Comparison of ENCODE assay signal across 11 mouse cellular contexts in genomic region chr19:53324866-53325265, GRCm38 (mm10). TPM values are rescaled to one million over a fixed set of nuclear protein-coding genes. Genes with fewer than 3 reads are reported as not detected.
A peak's percentile ranks its signal among the peaks of the same experiment; 100 is the strongest.
DNase-seq lines count a peak whose midpoint lies in the region; ATAC-seq and TF ChIP-seq lines count a peak whose summit lies in the region.
"Had no signal": no experiment of that assay in that cellular context is flagged by ENCODE, and none has a peak within 500 bp of the region (broad histone marks: within the 10 kb centered on the region; RNA-seq: fewer than 3 reads in every experiment).

No protein-coding gene starts in this region.

- ATAC-seq in forebrain, embryonic 11.5 days (replicated peaks; ENCODE audit: low FRiP score), result no peak
- ATAC-seq in kidney, postnatal 0 days (replicated peaks; ENCODE audit: low FRiP score, low read depth), result no peak
- ATAC-seq in liver, embryonic 13.5 days (ENCODE audit: low read depth), result no peak
- ATAC-seq: activated CD4-positive, CD25-positive, alpha-beta regulatory T cell, adult 4 months had no signal

- 67% methylated on average over 6 of the region's 6 CpGs for WGBS in forebrain, embryonic 10.5 days
- WGBS in forebrain, embryonic 11.5 days, result 61% methylated on average over 6 of the region's 6 CpGs
- WGBS in kidney, postnatal 0 days, result 54% methylated on average over 6 of the region's 6 CpGs
- WGBS in embryonic facial prominence, embryonic 10.5 days, result 61% methylated on average over 6 of the region's 6 CpGs
- WGBS in liver, embryonic 13.5 days (ENCODE audit: insufficient replicate concordance), result 65% methylated on average over 6 of the region's 6 CpGs

- H3K9ac ChIP-seq in forebrain, embryonic 11.5 days (ENCODE audit: low read length), result no peak overlapping the region
- H3K9ac ChIP-seq in kidney, postnatal 0 days (ENCODE audit: low read depth, low read length), result 0 out of 2 replicates have a peak overlapping the region, but pooled peaks have one; percentile 59
- H3K9ac ChIP-seq in liver, embryonic 13.5 days, result peak overlapping the region; percentile 87

- TF ChIP-seq CTCF in kidney, postnatal 0 days (IDR thresholded peaks at IDR 0.05; ENCODE audit: low read depth), result no peak

- H3K36me3 ChIP-seq in forebrain, embryonic 10.5 days (replicated peaks), result no peaks in the 10 kb centered on the region
- H3K36me3 ChIP-seq in forebrain, embryonic 11.5 days (ENCODE audit: control insufficient read depth, insufficient read depth, low read length), result no peaks in the 10 kb centered on the region
- H3K36me3 ChIP-seq in kidney, postnatal 0 days (ENCODE audit: insufficient read depth, low read length), result no peaks in the 10 kb centered on the region
- H3K36me3 ChIP-seq in embryonic facial prominence, embryonic 10.5 days (replicated peaks), result no peaks in the 10 kb centered on the region
- no peaks in the 10 kb centered on the region for H3K36me3 ChIP-seq in liver, embryonic 13.5 days

- H3K27ac ChIP-seq in forebrain, embryonic 10.5 days, result peak overlapping the region; percentile 78; the same call in 1 of the 2 replicates
- no peak overlapping the region for H3K27ac ChIP-seq in forebrain, embryonic 11.5 days (ENCODE audit: low read depth, low read length)
- no peak overlapping the region for H3K27ac ChIP-seq in kidney, postnatal 0 days
- no peak overlapping the region; the same call in 1 of the 2 replicates for H3K27ac ChIP-seq in embryonic facial prominence, embryonic 10.5 days (replicated peaks)
- peak overlapping the region; percentile 98 for H3K27ac ChIP-seq in liver, embryonic 13.5 days

- H3K9me3 ChIP-seq in forebrain, embryonic 10.5 days, result no peaks in the 10 kb centered on the region
- H3K9me3 ChIP-seq in forebrain, embryonic 11.5 days (ENCODE audit: control insufficient read depth, low read length), result no peaks in the 10 kb centered on the region
- H3K9me3 ChIP-seq in kidney, postnatal 0 days (replicated peaks; ENCODE audit: low read length), result no peaks in the 10 kb centered on the region
- H3K9me3 ChIP-seq in embryonic facial prominence, embryonic 10.5 days, result no peaks in the 10 kb centered on the region
- H3K9me3 ChIP-seq in liver, embryonic 13.5 days (replicated peaks), result no peaks in the 10 kb centered on the region

- intact Hi-C loops in left cerebral cortex, postnatal 14 days (cut with DNase I), result no loop called here

- H3K4me2 ChIP-seq in forebrain, embryonic 11.5 days (ENCODE audit: low read depth, low read length, severe bottlenecking), result no peak overlapping the region
- H3K4me2 ChIP-seq in kidney, postnatal 0 days (ENCODE audit: low read length), result peak overlapping the region; percentile 66; the same call in 1 of the 2 replicates
- peak overlapping the region; percentile 83 for H3K4me2 ChIP-seq in liver, embryonic 13.5 days

- peaks cover 41% of the 10 kb centered on the region for H3K4me1 ChIP-seq in forebrain, embryonic 10.5 days
- H3K4me1 ChIP-seq in forebrain, embryonic 11.5 days (replicated peaks; ENCODE audit: control insufficient read depth, insufficient read depth, low read length), result peaks cover 11% of the 10 kb centered on the region; the same call in 1 of the 2 replicates
- peaks cover 11% of the 10 kb centered on the region for H3K4me1 ChIP-seq in kidney, postnatal 0 days (replicated peaks; ENCODE audit: insufficient read depth, low read length)
- H3K4me1 ChIP-seq in embryonic facial prominence, embryonic 10.5 days, result peaks cover 49% of the 10 kb centered on the region
- peaks cover 83% of the 10 kb centered on the region for H3K4me1 ChIP-seq in liver, embryonic 13.5 days (replicated peaks)

- no peaks in the 10 kb centered on the region for H3K27me3 ChIP-seq in forebrain, embryonic 10.5 days (ENCODE audit: poor library complexity, severe bottlenecking)
- no peaks in the 10 kb centered on the region for H3K27me3 ChIP-seq in forebrain, embryonic 11.5 days (ENCODE audit: control insufficient read depth, insufficient read depth, low read length)
- no peaks in the 10 kb centered on the region for H3K27me3 ChIP-seq in kidney, postnatal 0 days (ENCODE audit: insufficient read depth, low read length)
- H3K27me3 ChIP-seq in embryonic facial prominence, embryonic 10.5 days (replicated peaks; ENCODE audit: low read depth, poor library complexity, severe bottlenecking), result no peaks in the 10 kb centered on the region
- H3K27me3 ChIP-seq in liver, embryonic 13.5 days, result no peaks in the 10 kb centered on the region

- peak overlapping the region; percentile 48; the same call in 1 of the 2 replicates for H3K4me3 ChIP-seq in forebrain, embryonic 10.5 days
- H3K4me3 ChIP-seq in forebrain, embryonic 11.5 days (ENCODE audit: low read depth, low read length), result no peak overlapping the region
- no peak overlapping the region for H3K4me3 ChIP-seq in kidney, postnatal 0 days (replicated peaks; ENCODE audit: low read depth, low read length)
- 0 out of 2 replicates have a peak overlapping the region, but pooled peaks have one; percentile 46 for H3K4me3 ChIP-seq in embryonic facial prominence, embryonic 10.5 days
- peak overlapping the region; percentile 61 for H3K4me3 ChIP-seq in liver, embryonic 13.5 days (replicated peaks)

- DNase-seq in forebrain, embryonic 10.5 days (ENCODE audit: extremely low spot score, low spot score), result no peak
- no peak for DNase-seq in forebrain, embryonic 11.5 days (ENCODE audit: low spot score)
- no peak for DNase-seq in kidney, postnatal 0 days (ENCODE audit: low spot score)
- no peak for DNase-seq in kidney, postnatal 36 days
- DNase-seq in embryonic facial prominence, embryonic 10.5 days (ENCODE audit: low spot score), result no peak
- no peak for DNase-seq in liver, embryonic 13.5 days
- DNase-seq in left cerebral cortex, postnatal 14 days (ENCODE audit: low spot score in 2 of 2), result no peak
- no peak for DNase-seq in layer of hippocampus, adult 11-12 months (ENCODE audit: low spot score)

RNA-seq across cellular contexts. Expression of gene Mxi1, which starts 14.5 kb away (rescaled TPM):
- polyA plus RNA-seq in forebrain, embryonic 10.5 days (2016; fragmentation: Nextera tagmentation; extraction: Ambion mirVana), result 16.1 and 20.7 TPM in 2 replicates
- 49.8 TPM in 2 replicates for polyA plus RNA-seq in forebrain, embryonic 11.5 days (2014; fragmentation: Nextera tagmentation; extraction: Ambion mirVana)
- 51.9 and 55.0 TPM in 2 replicates for polyA plus RNA-seq in kidney, postnatal 0 days (2015; fragmentation: Nextera tagmentation; extraction: Ambion mirVana)
- polyA plus RNA-seq in embryonic facial prominence, embryonic 10.5 days (2016; fragmentation: Nextera tagmentation; extraction: Ambion mirVana), result 29.2 and 33.0 TPM in 2 replicates
- polyA plus RNA-seq in liver, embryonic 13.5 days (2015; fragmentation: Nextera tagmentation; extraction: Ambion mirVana), result 31.0 and 33.3 TPM in 2 replicates
- total RNA-seq in left cerebral cortex, postnatal 14 days (2021), result 10 to 100 TPM; 80.7 to 83.7 TPM

RNA-seq across cellular contexts. Expression of gene Gm10197, which starts 46.7 kb away (rescaled TPM):
- polyA plus RNA-seq in forebrain, embryonic 10.5 days (2016; fragmentation: Nextera tagmentation; extraction: Ambion mirVana), result not detected in 2 replicates
- polyA plus RNA-seq in forebrain, embryonic 11.5 days (2014; fragmentation: Nextera tagmentation; extraction: Ambion mirVana), result not detected in 2 replicates
- polyA plus RNA-seq in kidney, postnatal 0 days (2015; fragmentation: Nextera tagmentation; extraction: Ambion mirVana), result not detected in 2 replicates
- polyA plus RNA-seq in embryonic facial prominence, embryonic 10.5 days (2016; fragmentation: Nextera tagmentation; extraction: Ambion mirVana), result 2.0 and 3.6 TPM in 2 replicates
- polyA plus RNA-seq in liver, embryonic 13.5 days (2015; fragmentation: Nextera tagmentation; extraction: Ambion mirVana), result not detected in 2 replicates
- total RNA-seq in left cerebral cortex, postnatal 14 days (2021), result not detected
- total RNA-seq: gastrocnemius, adult 8-10 months; layer of hippocampus, postnatal 10 days had no signal
- polyA plus RNA-seq: activated CD4-positive, CD25-positive, alpha-beta regulatory T cell, adult 4 months had no signal

Comparison
In these comparisons a context has a peak if more than half of its experiments do, and no peak if none do; other contexts are left out.
1. H3K27ac ChIP-seq: peak in forebrain, embryonic 10.5 days (single experiment) and liver, embryonic 13.5 days (single experiment); none in forebrain, embryonic 11.5 days (single experiment), kidney, postnatal 0 days (single experiment) and embryonic facial prominence, embryonic 10.5 days (single experiment).
2. H3K4me3 ChIP-seq: peak in forebrain, embryonic 10.5 days (single experiment), embryonic facial prominence, embryonic 10.5 days (single experiment) and liver, embryonic 13.5 days (single experiment); none in forebrain, embryonic 11.5 days (single experiment) and kidney, postnatal 0 days (single experiment).